Mouse (Mus musculus): ENCODE data around the gene St3gal4. TPM values are rescaled to one million over a fixed set of nuclear protein-coding genes. Genes with fewer than 3 reads are reported as not detected.

The St3gal4 gene
- total RNA-seq (2021) (10 to 100 TPM; 26.1 to 29.5 TPM), polyA plus RNA-seq (2012; rRNA removed) (8.6 and 11.9 TPM in 2 replicates)
- long read RNA-seq, transcript St3gal4-201 (11 exons, 2,095 nt) = major isoform, 33 of 44 reads
- long read RNA-seq, partial matches to known transcripts = 1 of 44 reads
- long read RNA-seq, other reads (novel, unspliced or antisense) = 10 of 44 reads

DNA sequence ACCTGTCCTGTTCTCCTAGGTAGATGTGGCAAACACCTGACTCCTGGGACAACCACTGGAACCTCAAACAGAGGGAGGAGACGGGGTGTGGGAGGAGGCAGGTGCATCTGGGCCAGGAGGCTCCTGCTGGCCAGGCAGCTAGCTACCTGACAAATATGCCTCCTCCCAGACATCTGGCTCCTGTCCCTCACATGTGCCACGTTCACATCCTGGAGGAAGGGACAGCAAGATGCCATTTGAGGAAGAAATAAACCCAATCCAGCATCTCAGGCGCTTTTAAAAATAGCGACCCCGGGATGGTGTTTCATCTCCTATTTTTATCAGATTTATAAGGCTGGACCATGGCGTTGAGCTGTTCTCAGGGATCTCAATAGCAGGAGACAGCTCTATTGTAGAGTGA is at the start of gene St3gal4:
Gene St3gal4 (minus strand): TSS at position 101 of the 400 bp plus-strand sequence.
- TF ChIP-seq POLR2A (IDR thresholded peaks at IDR 0.05; ENCODE audit: insufficient read depth, low read depth, low read length) (no peak), EP300 (IDR thresholded peaks at IDR 0.05; ENCODE audit: insufficient read depth, low read depth, low read length) (no peak), CTCF (IDR thresholded peaks at IDR 0.05) (no peak)
- Histone ChIP-seq H3K79me2 (replicated peaks; ENCODE audit: control insufficient read depth, insufficient read depth, low read length) (no peaks in the 10 kb centered on the region; the same call in 1 of the 2 replicates), H3K4me1 (ENCODE audit: control insufficient read depth, insufficient read depth, low read length) (peaks cover 21% of the 10 kb centered on the region), H3K4me3 (no peak within 1 kb of the TSS), H3K9ac (ENCODE audit: low read depth, low read length) (no peak within 1 kb of the TSS), H3K27ac (peak within 1 kb of the TSS; percentile 95), H3K36me3 (ENCODE audit: control insufficient read depth, insufficient read depth, low read length) (peaks cover 2% of the 10 kb centered on the region), H3K27me3 (ENCODE audit: control insufficient read depth, insufficient read depth, low read length) (no peaks in the 10 kb centered on the region)
- no peak for DNase-seq
- WGBS = 69% methylated on average over 6 of the region's 6 CpGs
- intact Hi-C loops (cut with DNase I) = loop anchor here (5.0 kb wide), 1 partner anchor 148 kb away; the partner anchor contains the start of genes Fam118b and Rpusd4

DNA sequence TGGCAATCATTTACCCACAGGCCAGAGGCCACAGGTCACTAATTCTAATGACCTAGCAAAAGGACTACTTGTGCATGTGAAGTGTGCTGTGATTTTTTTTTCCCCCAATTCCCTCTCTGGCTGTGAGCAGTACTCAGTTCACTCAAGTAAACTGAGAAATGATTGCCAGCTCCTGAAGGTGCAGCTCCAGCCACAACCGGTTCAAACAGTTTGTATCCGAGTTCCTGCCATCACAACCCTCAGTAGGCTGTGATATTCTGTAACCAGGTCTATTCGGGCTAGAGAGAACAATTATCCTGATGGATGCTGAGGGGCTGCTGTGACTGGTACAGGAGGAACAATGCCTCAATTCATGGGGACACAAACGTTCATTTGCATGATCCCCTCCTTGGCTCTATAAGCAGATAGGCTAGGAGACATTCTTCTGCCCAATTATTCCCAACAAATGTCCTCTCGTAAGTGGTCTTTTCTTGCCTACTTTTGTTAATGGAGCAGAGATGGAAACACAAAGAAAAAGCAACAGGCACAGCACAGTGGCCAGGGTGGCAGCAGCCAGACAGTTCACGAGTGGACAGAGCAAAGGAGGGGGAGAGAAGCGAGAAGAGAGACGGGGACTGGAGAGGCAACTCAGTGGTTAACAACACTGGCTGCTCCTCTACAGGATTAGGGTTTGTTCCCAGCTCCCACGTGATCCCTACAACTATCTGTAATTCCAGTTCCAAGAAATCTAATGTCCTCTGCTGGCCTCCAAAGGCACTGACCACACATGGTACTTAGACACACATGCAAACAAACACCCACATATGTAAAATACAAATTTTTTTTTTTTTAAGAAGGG is 47.9 kb upstream of the St3gal4 start:
- DNase-seq = no peak
- no peaks in the 10 kb centered on the region for H3K79me2 ChIP-seq (replicated peaks; ENCODE audit: control insufficient read depth, insufficient read depth, low read length)
- no peaks in the 10 kb centered on the region for H3K27me3 ChIP-seq (ENCODE audit: control insufficient read depth, insufficient read depth, low read length)
- no peak overlapping the region for H3K4me3 ChIP-seq
- TF ChIP-seq POLR2A (IDR thresholded peaks at IDR 0.05; ENCODE audit: insufficient read depth, low read depth, low read length) = no peak
- no peak for TF ChIP-seq EP300 (IDR thresholded peaks at IDR 0.05; ENCODE audit: insufficient read depth, low read depth, low read length)
- no peak; the same call in 1 of the 2 replicates for TF ChIP-seq CTCF (IDR thresholded peaks at IDR 0.05)
- peaks cover 11% of the 10 kb centered on the region for H3K4me1 ChIP-seq (ENCODE audit: control insufficient read depth, insufficient read depth, low read length)
- no peaks in the 10 kb centered on the region; the same call in 1 of the 2 replicates for H3K36me3 ChIP-seq (ENCODE audit: control insufficient read depth, insufficient read depth, low read length)
- intact Hi-C loops (cut with DNase I) = loop anchor here (1.0 to 10.0 kb wide), 5 partner anchors 32 to 670 kb away; no protein-coding TSS in a partner anchor
- no peak overlapping the region; the same call in 1 of the 2 replicates for H3K27ac ChIP-seq
- no peak overlapping the region for H3K9ac ChIP-seq (ENCODE audit: low read depth, low read length)
- 67% methylated on average over 9 of the region's 9 CpGs for WGBS

DNA sequence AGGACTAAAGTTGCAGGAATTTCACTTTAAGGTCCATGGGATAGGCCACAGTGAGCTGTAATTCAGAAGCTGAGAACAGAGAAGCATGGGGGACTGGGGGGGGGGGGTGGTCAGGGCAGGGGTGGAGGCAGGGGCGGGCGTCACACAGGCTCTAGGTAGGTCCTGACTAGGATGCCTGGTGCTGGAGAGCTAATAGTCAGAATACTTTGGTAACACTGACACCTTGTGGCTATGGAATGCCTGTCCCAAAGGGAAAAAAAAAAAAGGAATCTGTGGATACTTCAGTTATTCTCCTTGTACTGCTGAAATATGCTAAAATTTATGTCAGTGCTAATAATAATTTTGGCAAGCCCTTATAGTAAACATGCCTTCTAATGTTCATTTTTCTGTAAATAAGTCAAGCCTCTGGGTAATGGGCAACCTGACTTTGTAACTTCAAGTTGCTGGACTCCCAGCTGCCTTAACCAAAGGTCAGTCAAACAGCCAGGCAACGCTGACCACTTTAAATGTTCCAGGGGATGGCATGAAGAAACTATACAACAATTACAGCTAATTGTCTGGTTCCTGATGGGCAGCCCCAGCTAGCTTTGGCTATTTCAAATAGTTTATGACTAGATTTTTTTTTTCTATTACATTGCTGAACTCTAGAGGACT is 47.2 kb upstream of the St3gal4 start:
- Histone ChIP-seq H3K79me2 (replicated peaks; ENCODE audit: control insufficient read depth, insufficient read depth, low read length) (no peaks in the 10 kb centered on the region), H3K9ac (ENCODE audit: low read depth, low read length) (no peak overlapping the region), H3K36me3 (ENCODE audit: control insufficient read depth, insufficient read depth, low read length) (no peaks in the 10 kb centered on the region; the same call in 1 of the 2 replicates), H3K27me3 (ENCODE audit: control insufficient read depth, insufficient read depth, low read length) (no peaks in the 10 kb centered on the region), H3K4me3 (no peak overlapping the region), H3K4me1 (ENCODE audit: control insufficient read depth, insufficient read depth, low read length) (peaks cover 14% of the 10 kb centered on the region), H3K27ac (no peak overlapping the region)
- WGBS = 19% methylated on average over 3 of the region's 3 CpGs
- intact Hi-C loops (cut with DNase I) = loop anchor here (1.0 to 10.0 kb wide), 5 partner anchors 31 to 669 kb away; no protein-coding TSS in a partner anchor
- no peak for DNase-seq
- TF ChIP-seq CTCF (IDR thresholded peaks at IDR 0.05) (peak; percentile 78), POLR2A (IDR thresholded peaks at IDR 0.05; ENCODE audit: insufficient read depth, low read depth, low read length) (no peak)

DNA sequence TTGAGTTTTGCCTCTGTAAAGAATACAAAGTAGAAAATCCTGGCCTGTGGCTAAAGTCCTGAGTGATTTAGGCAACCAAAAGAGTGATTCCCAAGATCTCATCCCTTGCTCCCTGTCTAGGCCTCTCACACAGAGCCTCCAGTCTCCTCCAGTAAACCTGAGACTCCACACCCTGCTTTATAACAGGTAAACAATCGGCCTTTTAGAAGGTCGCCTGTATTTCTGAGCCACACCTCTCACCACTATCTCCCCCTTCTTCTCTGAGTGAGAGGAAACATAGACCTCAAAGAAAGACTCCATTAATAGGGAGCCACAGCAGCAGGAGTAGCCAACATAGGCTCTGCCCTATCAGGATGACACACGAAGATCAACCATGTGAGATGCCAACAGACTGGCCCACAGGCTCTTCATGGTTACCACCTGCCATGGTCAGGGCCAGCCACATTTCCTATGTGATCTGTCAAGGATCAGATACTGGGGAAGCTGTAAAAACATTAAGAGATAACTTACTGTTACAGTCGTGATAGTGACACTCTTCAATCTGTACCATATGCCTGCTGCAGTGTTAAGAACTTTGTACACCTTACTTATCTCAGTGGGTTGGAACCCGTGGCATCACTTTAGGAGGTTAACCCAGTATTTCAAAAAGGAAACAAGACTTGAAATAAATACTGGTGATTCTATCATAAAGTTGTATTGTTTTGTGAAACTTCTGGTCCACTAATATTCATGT is 45.2 kb upstream of the St3gal4 start:
- H3K36me3 ChIP-seq (ENCODE audit: control insufficient read depth, insufficient read depth, low read length) = no peaks in the 10 kb centered on the region; the same call in 1 of the 2 replicates
- no peak for TF ChIP-seq CTCF (IDR thresholded peaks at IDR 0.05)
- intact Hi-C loops (cut with DNase I) = loop anchor here (10.0 kb wide), 1 partner anchor 300 kb away; no protein-coding TSS in a partner anchor
- no peaks in the 10 kb centered on the region for H3K79me2 ChIP-seq (replicated peaks; ENCODE audit: control insufficient read depth, insufficient read depth, low read length)
- no peak for DNase-seq
- peak overlapping the region; percentile 30; the same call in 1 of the 2 replicates for H3K27ac ChIP-seq
- no peak overlapping the region for H3K9ac ChIP-seq (ENCODE audit: low read depth, low read length)
- no peak overlapping the region for H3K4me3 ChIP-seq
- 80% methylated on average over 5 of the region's 5 CpGs for WGBS
- no peaks in the 10 kb centered on the region for H3K27me3 ChIP-seq (ENCODE audit: control insufficient read depth, insufficient read depth, low read length)
- H3K4me1 ChIP-seq (ENCODE audit: control insufficient read depth, insufficient read depth, low read length) = peaks cover 14% of the 10 kb centered on the region

DNA sequence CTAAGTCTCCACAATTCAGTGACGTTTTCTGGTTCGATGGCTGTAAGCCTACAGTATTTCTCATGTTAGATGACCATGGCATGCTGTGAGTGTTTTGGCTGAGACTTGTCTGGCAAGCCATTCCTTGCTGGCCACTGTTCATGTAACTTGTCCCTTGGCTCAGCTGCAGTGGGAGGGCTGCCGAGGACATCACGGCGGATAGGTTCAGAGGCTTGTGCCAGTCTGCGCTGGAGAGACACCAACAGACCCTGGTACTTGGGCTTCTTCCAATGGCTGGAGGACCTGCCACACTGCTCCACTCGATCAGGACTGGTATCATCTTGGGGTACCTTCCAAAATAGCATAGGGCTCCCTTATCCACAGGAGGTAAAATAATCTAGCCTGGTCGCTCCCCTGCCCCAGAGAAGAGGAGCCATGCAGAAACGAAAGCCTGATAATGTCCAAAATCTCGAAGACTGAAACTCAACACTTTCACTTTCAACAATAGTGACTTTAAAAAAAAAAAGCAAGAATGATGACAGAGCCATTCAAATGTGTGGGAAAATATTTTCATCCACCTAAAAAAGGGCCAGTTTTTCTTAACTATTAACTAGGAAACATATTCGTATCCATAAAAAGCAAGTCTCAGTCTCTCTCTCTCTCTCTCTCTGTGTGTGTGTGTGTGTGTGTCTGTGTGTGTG is 44.1 kb upstream of the St3gal4 start:
- H3K27ac ChIP-seq = peak overlapping the region; percentile 71
- intact Hi-C loops (cut with DNase I) = loop anchor here (10.0 kb wide), 1 partner anchor 298 kb away; no protein-coding TSS in a partner anchor
- peaks cover 14% of the 10 kb centered on the region for H3K4me1 ChIP-seq (ENCODE audit: control insufficient read depth, insufficient read depth, low read length)
- peak overlapping the region; percentile 18 for H3K4me3 ChIP-seq
- H3K27me3 ChIP-seq (ENCODE audit: control insufficient read depth, insufficient read depth, low read length) = no peaks in the 10 kb centered on the region
- no peaks in the 10 kb centered on the region for H3K79me2 ChIP-seq (replicated peaks; ENCODE audit: control insufficient read depth, insufficient read depth, low read length)
- no peak for TF ChIP-seq CTCF (IDR thresholded peaks at IDR 0.05)
- no peak for TF ChIP-seq POLR2A (IDR thresholded peaks at IDR 0.05; ENCODE audit: insufficient read depth, low read depth, low read length)
- peak; percentile 78 for TF ChIP-seq EP300 (IDR thresholded peaks at IDR 0.05; ENCODE audit: insufficient read depth, low read depth, low read length)
- no peaks in the 10 kb centered on the region; the same call in 1 of the 2 replicates for H3K36me3 ChIP-seq (ENCODE audit: control insufficient read depth, insufficient read depth, low read length)
- H3K9ac ChIP-seq (ENCODE audit: low read depth, low read length) = peak overlapping the region; percentile 17
- WGBS = 36% methylated on average over 11 of the region's 11 CpGs
- DNase-seq = peak; percentile 79 to 85

All from heart, adult 2 months (tissue).